Mouse (Mus musculus) embryonic facial prominence, embryonic 14.5 days (tissue): Measurements from ENCODE around the gene Syf2. TPM values are rescaled to one million over a fixed set of nuclear protein-coding genes. Genes with fewer than 3 reads are reported as not detected.
A peak's percentile ranks its signal among the peaks of the same experiment; 100 is the strongest.
"Not testable (repeated sequence)": the region's sequence is repeated elsewhere in the genome, so short reads cannot be mapped to it uniquely, and the experiment has no call there.

Experiments used
- ATAC-seq: fragments of 200-750 bp; cut with Nextera tagmentation; 2 replicates; pipeline ENCODE4 v1.8.0; 2017; ENCODE audit warnings: low read depth, moderate number of reproducible peaks, moderate TSS enrichment
- DNase-seq: peaks from one replicate; pipeline ENCODE4 v3.0.0-alpha.2; 2015; ENCODE audit warnings: low spot score
- H3K27ac ChIP-seq: fragments of 300-500 bp; sonication (generic); replicated peaks from 2 replicates; pipeline ENCODE4 v1.5.1; 2014; ENCODE audit warnings: low read depth, mild to moderate bottlenecking, low read length, moderate library complexity
- H3K27me3 ChIP-seq: fragments of 300-500 bp; sonication (generic); replicated peaks from 2 replicates; pipeline ENCODE4 v1.6.1; 2014; ENCODE audit warnings: low read length; ENCODE audit not compliant: control insufficient read depth, insufficient read depth
- H3K36me3 ChIP-seq: fragments of 300-500 bp; sonication (generic); 2 replicates; pipeline ENCODE4 v1.6.1; 2014; ENCODE audit warnings: low read length, mixed read lengths; ENCODE audit not compliant: control insufficient read depth, insufficient read depth
- H3K4me1 ChIP-seq: fragments of 300-500 bp; sonication (generic); 2 replicates; pipeline ENCODE4 v1.6.1; 2014; ENCODE audit warnings: antibody characterized with exemption, low read length; ENCODE audit not compliant: control insufficient read depth, insufficient read depth
- H3K4me2 ChIP-seq: fragments of 300-500 bp; sonication (generic); 2 replicates; pipeline ENCODE4 v1.6.1; 2014; ENCODE audit warnings: low read depth, mild to moderate bottlenecking, low read length, moderate library complexity, mixed read lengths
- H3K4me3 ChIP-seq: fragments of 300-500 bp; sonication (generic); 2 replicates; pipeline ENCODE4 v1.5.1; 2014; ENCODE audit warnings: low read depth, mild to moderate bottlenecking, low read length
- H3K9ac ChIP-seq: fragments of 300-500 bp; sonication (generic); 2 replicates; pipeline ENCODE4 v1.6.1; 2014; ENCODE audit warnings: low read depth, mild to moderate bottlenecking, low read length, moderate library complexity, mixed read lengths
- H3K9me3 ChIP-seq: fragments of 300-500 bp; sonication (generic); 2 replicates; pipeline ENCODE4 v1.6.1; 2016; ENCODE audit warnings: low read length; ENCODE audit not compliant: control insufficient read depth
- WGBS: fragments of 180-500 bp; shearing (Covaris S2); extraction: QIAGEN DNeasy Blood & Tissue Kit; methylation state at CpG from one replicate; pipeline ENCODE4 v1.1.7; 2014; 5-methylcytosine and 5-hydroxymethylcytosine counted together
- polyA plus RNA-seq: library from polyadenylated mRNA; unstranded; fragments of >200 nt; fragmentation: Nextera tagmentation; extraction: Ambion mirVana; gene quantifications from 2 replicates; pipeline ENCODE4 v1.2.1, GENCODE M21; 2014

Syf2 gene
- 59.7 and 60.0 TPM in 2 replicates for polyA plus RNA-seq

- under 1% methylated on average over 49 of the region's 68 CpGs for WGBS
- Histone ChIP-seq H3K27me3 (no peaks in the 10 kb centered on the region), H3K9me3 (no peaks in the 10 kb centered on the region), H3K27ac (peak within 1 kb of the TSS; percentile 79; the same call in 1 of the 2 replicates), H3K4me2 (peak within 1 kb of the TSS; percentile 91), H3K36me3 (peaks cover 66% of the 10 kb centered on the region), H3K4me1 (no peaks in the 10 kb centered on the region; the same call in 1 of the 2 replicates), H3K4me3 (peak within 1 kb of the TSS; percentile 90), H3K9ac (peak within 1 kb of the TSS; percentile 80)
- DNase-seq (peak; percentile 99), ATAC-seq (peak; percentile 97)
Measured at GRCm38 (mm10) chr4:134930684-134931481, at the start of gene Syf2. Gene Syf2, plus strand, starts transcription at chr4:134930898.

- no peak overlapping the region for H3K27ac ChIP-seq
- DNase-seq (peak; percentile 14), ATAC-seq (no peak)
- no peaks in the 10 kb centered on the region for H3K27me3 ChIP-seq
- no peak overlapping the region for H3K4me3 ChIP-seq
- H3K9me3 ChIP-seq = no peaks in the 10 kb centered on the region
- no peaks in the 10 kb centered on the region for H3K36me3 ChIP-seq
- 33% methylated on average over 7 of the region's 7 CpGs for WGBS
- H3K4me1 ChIP-seq = no peaks in the 10 kb centered on the region
- H3K4me2 ChIP-seq = no peak overlapping the region
- no peak overlapping the region for H3K9ac ChIP-seq
Measured at GRCm38 (mm10) chr4:134883266-134883665, 47.4 kb upstream of the Syf2 start.

DNA sequence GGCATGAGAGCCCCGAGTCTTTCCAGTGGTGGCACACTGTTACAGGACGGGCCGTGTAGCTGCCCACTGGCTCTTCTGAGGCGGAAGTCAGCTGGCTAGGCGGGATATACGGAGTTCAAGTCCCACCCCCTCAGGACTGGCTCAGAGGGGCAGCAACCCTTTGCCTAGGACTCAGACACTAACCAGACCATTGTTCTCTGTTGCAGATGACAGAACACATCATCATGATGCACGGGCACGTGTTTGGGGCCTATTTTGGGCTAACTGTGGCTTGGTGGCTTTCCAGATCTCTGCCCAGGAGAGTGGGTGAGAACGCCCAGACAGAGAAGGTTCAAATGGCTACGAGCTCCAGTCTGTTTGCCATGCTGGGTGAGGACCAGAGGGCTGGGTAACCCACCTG lies 46.9 kb upstream of the Syf2 start:
- Histone ChIP-seq H3K9ac (no peak overlapping the region), H3K4me1 (no peaks in the 10 kb centered on the region), H3K4me2 (no peak overlapping the region), H3K36me3 (no peaks in the 10 kb centered on the region), H3K27me3 (no peaks in the 10 kb centered on the region), H3K9me3 (no peaks in the 10 kb centered on the region), H3K27ac (no peak overlapping the region), H3K4me3 (no peak overlapping the region)
- ATAC-seq (no peak), DNase-seq (no peak)
- WGBS = 83% methylated on average over 10 of the region's 10 CpGs

- 94% methylated on average over 4 of the region's 4 CpGs for WGBS
- Histone ChIP-seq H3K27ac (no peak overlapping the region), H3K9ac (no peak overlapping the region), H3K36me3 (no peaks in the 10 kb centered on the region), H3K4me1 (no peaks in the 10 kb centered on the region), H3K4me2 (no peak overlapping the region), H3K9me3 (no peaks in the 10 kb centered on the region), H3K27me3 (no peaks in the 10 kb centered on the region), H3K4me3 (no peak overlapping the region)
- ATAC-seq (no peak), DNase-seq (no peak)
Measured at GRCm38 (mm10) chr4:134884364-134884763, 46.3 kb upstream of the Syf2 start.

- Histone ChIP-seq H3K4me2 (no peak overlapping the region), H3K4me3 (no peak overlapping the region), H3K27me3 (no peaks in the 10 kb centered on the region), H3K27ac (no peak overlapping the region), H3K9me3 (no peaks in the 10 kb centered on the region), H3K36me3 (peaks cover 18% of the 10 kb centered on the region), H3K9ac (no peak overlapping the region), H3K4me1 (no peaks in the 10 kb centered on the region)
- no peak for DNase-seq
- ATAC-seq = no peak
- WGBS = 86% methylated on average over 6 of the region's 6 CpGs
Measured at GRCm38 (mm10) chr4:134892096-134892495, 38.6 kb upstream of the Syf2 start.

GRCm38 (mm10) chr4:134897256-134897655 lies 33.4 kb upstream of the Syf2 start:
- Histone ChIP-seq H3K36me3 (peaks cover 69% of the 10 kb centered on the region), H3K27ac (no peak overlapping the region), H3K27me3 (no peaks in the 10 kb centered on the region), H3K9ac (no peak overlapping the region), H3K4me1 (no peaks in the 10 kb centered on the region), H3K4me2 (no peak overlapping the region), H3K4me3 (no peak overlapping the region), H3K9me3 (no peaks in the 10 kb centered on the region)
- DNase-seq (no peak), ATAC-seq (no peak)
- 81% methylated on average over 6 of the region's 6 CpGs for WGBS

- ATAC-seq (no peak), DNase-seq (no peak)
- no peak overlapping the region for H3K9ac ChIP-seq
- H3K4me1 ChIP-seq = no peaks in the 10 kb centered on the region
- H3K27me3 ChIP-seq = no peaks in the 10 kb centered on the region
- no peak overlapping the region for H3K4me2 ChIP-seq
- WGBS = 88% methylated on average over 8 of the region's 8 CpGs
- peaks cover 99% of the 10 kb centered on the region for H3K36me3 ChIP-seq
- H3K4me3 ChIP-seq = no peak overlapping the region
- H3K27ac ChIP-seq = no peak overlapping the region
- no peaks in the 10 kb centered on the region for H3K9me3 ChIP-seq
Measured at GRCm38 (mm10) chr4:134901126-134901525, 29.6 kb upstream of the Syf2 start.

DNA sequence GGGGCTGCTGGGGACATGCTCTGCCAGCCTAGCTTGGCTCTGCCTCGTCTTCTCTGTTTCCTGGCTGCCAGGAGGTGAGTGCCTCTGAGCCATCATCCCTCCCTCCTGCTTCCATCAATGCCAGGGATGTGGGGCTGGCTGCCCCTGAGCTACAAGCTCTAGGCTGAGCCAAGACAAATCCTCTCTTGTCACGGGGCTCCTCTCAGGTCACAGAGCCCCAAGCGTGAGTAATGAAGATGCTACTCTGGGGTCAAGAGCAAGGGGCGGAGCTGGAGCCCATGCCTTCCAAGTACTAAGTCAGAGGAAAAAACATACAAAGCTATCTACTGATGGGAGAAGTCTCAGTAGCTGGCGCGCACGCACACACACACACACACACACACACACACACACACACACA lies 27.7 kb upstream of the Syf2 start:
- Histone ChIP-seq H3K9ac (no peak overlapping the region), H3K4me3 (no peak overlapping the region), H3K36me3 (peaks cover 100% of the 10 kb centered on the region), H3K27me3 (no peaks in the 10 kb centered on the region), H3K4me2 (no peak overlapping the region), H3K9me3 (no peaks in the 10 kb centered on the region), H3K27ac (no peak overlapping the region), H3K4me1 (no peaks in the 10 kb centered on the region)
- 76% methylated on average over 7 of the region's 7 CpGs for WGBS
- ATAC-seq (no peak), DNase-seq (no peak)

- not testable (repeated sequence) for DNase-seq, H3K27me3 ChIP-seq, H3K4me1 ChIP-seq, H3K27ac ChIP-seq, H3K4me2 ChIP-seq, H3K4me3 ChIP-seq, H3K9ac ChIP-seq, ATAC-seq, H3K9me3 ChIP-seq
- 95% methylated on average over 6 of the region's 8 CpGs for WGBS
- peaks cover 57% of the 10 kb centered on the region for H3K36me3 ChIP-seq
Measured at GRCm38 (mm10) chr4:134911406-134911805, 19.3 kb upstream of the Syf2 start.
